Mouse (Mus musculus) megakaryocyte, embryonic 14.5 days (primary cell): ENCODE measurements around the gene Tlk2.

Experiments
- FLI1 ChIP-seq: IDR thresholded peaks from 2 replicates; pipeline ENCODE4 v1.6.1; 2012; ENCODE audit warnings: low read length, inconsistent platforms, mixed read lengths
- GATA1 ChIP-seq: IDR thresholded peaks from 3 replicates; pipeline ENCODE4 v1.6.1; 2012; ENCODE audit warnings: mixed read lengths, low read length, inconsistent platforms, borderline replicate concordance

DNA sequence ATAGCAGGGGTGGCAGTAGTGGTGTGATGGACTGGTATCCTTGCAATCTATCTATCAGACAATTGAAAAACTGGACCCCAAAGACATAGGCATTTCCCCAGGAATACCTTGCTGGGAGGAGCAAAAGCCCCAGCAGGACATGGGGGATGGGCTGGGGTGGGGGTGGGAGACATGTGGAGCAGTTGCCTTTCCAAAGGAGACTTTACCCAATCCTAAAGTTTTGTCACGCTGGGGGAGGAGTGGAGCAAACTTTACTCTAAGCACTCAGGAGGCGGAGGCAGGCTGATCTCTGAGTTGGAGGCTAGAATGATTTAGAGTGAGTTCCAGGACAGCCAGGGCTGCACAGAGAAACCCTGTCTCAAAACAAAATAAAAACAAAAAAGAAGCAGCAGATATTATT lies 17.2 kb upstream of the Tlk2 start:
- TF ChIP-seq GATA1 (no peak), FLI1 (no peak)
